Mouse (Mus musculus) thymus, adult 2 months (tissue): Measurements from ENCODE around the gene Arpc3.

Source experiments
- CTCF ChIP-seq: fragments of 200-500 bp; IDR thresholded peaks from 2 replicates; pipeline ENCODE4 v1.5.1; 2012; ENCODE audit warnings: mild to moderate bottlenecking, control low read depth, low read length, moderate library complexity, borderline replicate concordance; ENCODE audit not compliant: control insufficient read depth, poor library complexity, insufficient read depth; ENCODE audit errors: extremely low read depth
- POLR2A ChIP-seq: fragments of 200-500 bp; IDR thresholded peaks from 2 replicates; pipeline ENCODE4 v1.6.1; 2012; ENCODE audit warnings: mild to moderate bottlenecking, low read length, control low read depth, moderate library complexity; ENCODE audit not compliant: control insufficient read depth, poor library complexity, insufficient read depth; ENCODE audit errors: extremely low read depth

DNA sequence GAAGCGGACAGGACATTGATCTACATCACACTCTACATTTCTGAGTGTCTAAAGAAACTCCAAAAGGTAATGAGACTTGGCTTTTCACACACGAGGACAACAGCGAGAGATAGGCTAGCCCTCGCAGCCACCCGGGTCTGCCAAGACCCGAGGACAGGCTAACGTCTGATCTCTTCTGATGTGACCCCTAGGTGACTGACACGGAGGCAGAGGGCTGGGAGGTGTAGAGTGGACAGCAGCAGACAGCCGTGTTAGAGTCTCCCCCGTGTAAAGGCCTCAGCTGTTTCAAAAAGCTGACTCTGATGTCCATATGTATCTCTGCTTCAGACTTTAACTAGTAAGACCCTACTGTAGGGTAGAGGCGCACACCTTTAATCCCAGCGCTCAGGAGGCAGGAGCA, 11.7 kb downstream of the Arpc3 start:
- TF ChIP-seq CTCF (no peak), POLR2A (no peak)
